Mouse (Mus musculus): ENCODE data around the gene Lhx9. TPM values are rescaled to one million over a fixed set of nuclear protein-coding genes. Genes with fewer than 3 reads are reported as not detected.
"Not testable (repeated sequence)": the region's sequence is repeated elsewhere in the genome, so short reads cannot be mapped to it uniquely, and the experiment has no call there.

Gene Lhx9
- polyA plus RNA-seq (2014; fragmentation: Nextera tagmentation; extraction: Ambion mirVana) = 43.4 and 48.9 TPM in 2 replicates

DNA sequence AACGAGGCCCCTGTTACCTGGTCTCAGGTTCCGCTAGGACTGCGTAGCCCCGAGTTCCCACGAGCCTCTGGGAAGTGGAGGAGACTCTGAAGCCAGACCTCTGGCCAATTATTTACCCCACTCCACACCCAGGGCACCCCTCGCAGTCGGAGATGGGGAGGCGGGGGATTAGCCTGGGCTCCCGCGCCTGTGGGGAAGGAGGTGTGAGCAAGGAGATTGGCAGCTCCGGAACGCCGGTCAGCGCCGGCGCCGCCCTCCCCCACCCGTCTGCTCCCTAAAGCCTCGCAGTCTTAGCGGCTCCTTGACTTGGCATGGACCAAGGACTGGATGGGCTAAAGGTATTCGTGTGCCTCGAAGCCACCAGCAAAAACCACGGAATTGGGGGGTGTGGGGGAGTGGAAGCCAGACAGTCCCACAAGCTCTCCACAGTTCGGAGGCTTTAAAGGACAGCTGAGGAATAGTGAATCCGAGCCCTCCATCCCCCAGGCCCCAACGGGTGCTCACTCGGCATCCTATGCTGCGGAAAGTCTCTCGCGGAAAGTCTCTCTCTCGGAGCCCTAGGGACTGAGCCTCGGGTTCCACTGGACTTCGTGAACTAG lies at the start of gene Lhx9:
Lhx9 (minus strand) TSS at position 67 of the 599 bp plus-strand sequence.
- Histone ChIP-seq H3K4me1 (ENCODE audit: control insufficient read depth, insufficient read depth, low read length) (peaks cover 23% of the 10 kb centered on the region), H3K9ac (ENCODE audit: low read length) (peak within 1 kb of the TSS; percentile 51), H3K27ac (ENCODE audit: low read depth, low read length) (peak within 1 kb of the TSS; percentile 16; the same call in 1 of the 2 replicates), H3K4me2 (peak within 1 kb of the TSS; percentile 56), H3K9me3 (ENCODE audit: control insufficient read depth, low read length) (no peaks in the 10 kb centered on the region), H3K27me3 (ENCODE audit: control insufficient read depth, insufficient read depth, low read length) (peaks cover 67% of the 10 kb centered on the region), H3K36me3 (ENCODE audit: control insufficient read depth, insufficient read depth, low read length) (no peaks in the 10 kb centered on the region), H3K4me3 (ENCODE audit: low read depth, low read length) (peak within 1 kb of the TSS; percentile 33)
- peak; percentile 79 for ATAC-seq (ENCODE audit: low FRiP score)
- 0% methylated on average over 33 of the region's 33 CpGs for WGBS
- peak; percentile 97 for DNase-seq (ENCODE audit: low spot score, missing footprints)

DNA sequence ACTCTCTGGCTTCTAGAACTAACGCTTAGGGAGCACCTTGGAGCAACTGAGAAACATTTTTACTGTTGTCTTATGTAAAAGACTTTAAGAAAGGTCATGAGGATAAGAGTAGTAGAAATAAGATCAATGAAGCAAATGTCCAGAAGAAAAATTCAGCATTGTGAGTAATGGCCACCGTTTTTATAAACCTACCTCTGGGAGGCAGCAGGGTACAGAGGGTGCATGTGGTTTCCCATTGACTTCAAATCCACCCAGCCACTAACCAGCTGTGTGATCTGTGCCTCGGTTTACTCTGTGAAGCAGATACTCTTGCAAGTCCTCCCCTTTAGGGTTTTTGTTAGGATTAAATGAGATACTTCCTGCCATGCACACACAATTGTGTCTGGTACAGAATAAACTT lies 47.7 kb upstream of the Lhx9 start:
- DNase-seq (ENCODE audit: low spot score, missing footprints) (no peak), ATAC-seq (ENCODE audit: low FRiP score) (no peak)
- Histone ChIP-seq H3K36me3 (ENCODE audit: control insufficient read depth, insufficient read depth, low read length) (no peaks in the 10 kb centered on the region), H3K27me3 (ENCODE audit: control insufficient read depth, insufficient read depth, low read length) (no peaks in the 10 kb centered on the region), H3K4me2 (no peak overlapping the region), H3K27ac (ENCODE audit: low read depth, low read length) (no peak overlapping the region), H3K9me3 (ENCODE audit: control insufficient read depth, low read length) (no peaks in the 10 kb centered on the region), H3K9ac (ENCODE audit: low read length) (no peak overlapping the region), H3K4me1 (ENCODE audit: control insufficient read depth, insufficient read depth, low read length) (no peaks in the 10 kb centered on the region), H3K4me3 (ENCODE audit: low read depth, low read length) (no peak overlapping the region)
- 83% methylated on average over 3 of the region's 3 CpGs for WGBS

DNA sequence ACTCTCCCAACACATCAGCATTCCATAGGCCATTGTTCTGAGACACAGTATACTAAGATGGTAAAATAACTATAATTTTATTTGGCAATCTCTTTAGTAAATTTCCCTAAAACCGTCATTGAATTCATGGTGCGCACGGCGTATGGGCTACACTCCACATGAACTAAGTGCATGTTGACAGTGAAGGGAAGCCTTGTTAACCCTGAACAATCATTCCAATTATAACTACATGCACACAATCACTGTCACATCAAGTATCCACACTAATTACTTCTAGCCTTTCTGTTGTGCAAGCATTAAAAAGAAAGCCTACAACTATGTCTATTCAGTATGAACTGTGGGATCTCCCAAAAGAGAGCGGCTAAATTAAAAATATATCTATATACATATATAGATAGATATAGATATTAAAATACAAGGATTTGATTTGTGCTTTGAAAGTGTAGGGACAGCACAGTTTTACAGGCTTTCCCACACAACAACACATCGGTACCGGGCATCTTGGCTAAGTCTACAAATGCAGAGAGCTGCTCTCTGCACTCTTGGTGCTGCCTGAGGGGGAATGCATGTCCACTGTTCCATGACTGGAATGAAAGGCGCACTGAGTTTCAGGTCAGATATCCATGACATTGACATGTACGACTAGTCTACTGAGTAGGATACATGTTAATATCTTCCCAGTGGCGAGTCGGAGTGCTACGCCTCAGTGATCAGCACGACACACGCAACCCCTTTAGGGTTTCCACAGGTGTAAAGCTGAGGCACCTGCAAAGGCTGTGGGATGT lies 29.3 kb upstream of the Lhx9 start:
- ATAC-seq (ENCODE audit: low FRiP score) = no peak
- Histone ChIP-seq H3K36me3 (ENCODE audit: control insufficient read depth, insufficient read depth, low read length) (no peaks in the 10 kb centered on the region), H3K27me3 (ENCODE audit: control insufficient read depth, insufficient read depth, low read length) (no peaks in the 10 kb centered on the region), H3K9ac (ENCODE audit: low read length) (no peak overlapping the region), H3K27ac (ENCODE audit: low read depth, low read length) (no peak overlapping the region), H3K4me3 (ENCODE audit: low read depth, low read length) (no peak overlapping the region), H3K4me1 (ENCODE audit: control insufficient read depth, insufficient read depth, low read length) (no peaks in the 10 kb centered on the region), H3K9me3 (ENCODE audit: control insufficient read depth, low read length) (no peaks in the 10 kb centered on the region), H3K4me2 (no peak overlapping the region)
- WGBS = 95% methylated on average over 14 of the region's 14 CpGs
- DNase-seq (ENCODE audit: low spot score, missing footprints) = no peak

DNA sequence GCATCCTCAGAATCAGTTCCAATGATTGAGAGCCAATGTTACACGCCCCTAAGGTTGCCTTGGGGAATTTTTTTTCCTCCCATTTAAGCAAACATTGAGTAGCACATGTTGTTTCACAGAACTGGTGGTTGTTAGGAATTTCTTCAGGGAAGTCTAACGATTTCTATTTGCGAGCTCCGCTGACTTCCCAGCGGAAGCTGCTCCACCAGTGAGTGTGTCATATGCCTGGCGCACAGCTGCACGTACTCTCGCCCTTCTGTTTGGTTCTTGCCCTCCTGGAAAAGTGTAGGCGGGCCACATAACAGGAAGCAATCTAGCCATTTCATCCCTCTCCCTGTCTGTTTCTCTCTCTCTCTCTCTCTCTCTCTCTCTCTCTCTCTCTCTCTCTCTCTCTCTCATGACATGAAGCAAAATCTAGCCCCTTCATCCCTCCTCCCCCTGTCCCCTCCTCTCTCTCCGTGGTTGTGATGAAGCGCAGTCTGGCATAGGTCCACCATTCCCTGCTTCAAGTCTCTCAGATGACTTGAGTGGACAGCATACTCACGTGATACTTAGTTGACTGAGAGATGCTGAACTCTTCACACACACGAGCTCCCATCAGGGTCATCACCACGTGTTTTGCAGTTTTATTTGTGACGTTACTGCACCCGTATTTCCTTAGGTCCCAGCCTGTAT lies 28.1 kb upstream of the Lhx9 start:
- Histone ChIP-seq H3K9me3 (ENCODE audit: control insufficient read depth, low read length) (no peaks in the 10 kb centered on the region), H3K27ac (ENCODE audit: low read depth, low read length) (no peak overlapping the region), H3K9ac (ENCODE audit: low read length) (no peak overlapping the region), H3K36me3 (ENCODE audit: control insufficient read depth, insufficient read depth, low read length) (no peaks in the 10 kb centered on the region), H3K4me3 (ENCODE audit: low read depth, low read length) (no peak overlapping the region), H3K27me3 (ENCODE audit: control insufficient read depth, insufficient read depth, low read length) (no peaks in the 10 kb centered on the region), H3K4me2 (no peak overlapping the region), H3K4me1 (ENCODE audit: control insufficient read depth, insufficient read depth, low read length) (no peaks in the 10 kb centered on the region)
- no peak for ATAC-seq (ENCODE audit: low FRiP score)
- WGBS = 78% methylated on average over 16 of the region's 16 CpGs
- no peak for DNase-seq (ENCODE audit: low spot score, missing footprints)

DNA sequence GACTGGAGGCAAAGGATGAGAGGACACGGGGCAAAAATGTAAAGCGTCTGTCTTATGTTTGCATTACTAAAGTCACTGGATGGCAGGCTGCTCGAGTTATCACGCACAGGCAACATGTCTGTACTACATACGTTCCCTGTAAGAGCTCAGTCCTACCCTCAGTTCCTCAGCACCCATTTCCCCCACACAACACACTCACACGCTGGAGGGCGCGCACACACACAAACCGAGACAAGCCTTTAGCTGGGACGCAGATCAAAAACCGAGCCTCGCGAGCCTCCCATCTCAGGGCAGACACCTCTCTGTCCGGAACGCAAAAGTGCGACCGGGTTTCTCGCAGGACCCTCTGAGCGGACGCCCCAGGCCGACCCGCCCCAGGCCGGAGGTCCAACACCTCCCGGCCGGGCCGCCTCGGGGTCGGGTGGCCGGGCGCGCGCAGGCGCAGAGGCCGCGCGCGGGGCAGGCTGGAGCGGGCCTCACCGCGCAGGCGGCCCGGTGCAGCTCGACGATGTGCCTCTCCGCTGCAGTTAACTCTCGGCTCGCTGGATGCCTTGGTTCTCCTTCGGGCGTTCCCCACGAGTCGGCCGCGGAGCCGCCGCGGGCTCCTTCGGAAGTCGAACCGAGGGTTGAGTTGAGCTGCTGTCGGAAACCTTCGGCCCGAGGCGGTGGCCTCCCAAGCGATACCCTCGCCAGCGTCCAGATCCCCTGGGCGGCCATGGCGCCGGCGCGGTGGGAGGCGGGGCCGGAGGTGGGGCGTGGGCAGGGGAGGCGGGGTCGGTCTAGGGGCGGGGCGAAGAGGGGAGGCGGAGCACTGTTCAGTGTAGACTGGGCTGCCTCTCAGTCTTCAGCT lies 7.9 kb upstream of the Lhx9 start, which contains the start of gene 2310009B15Rik:
2310009B15Rik (minus strand) TSS at position 752 of the 850 bp plus-strand sequence.
- Histone ChIP-seq H3K4me2 (peak within 1 kb of the TSS; percentile 23; the same call in 1 of the 2 replicates), H3K27ac (ENCODE audit: low read depth, low read length) (peak within 1 kb of the TSS; percentile 57; the same call in 1 of the 2 replicates), H3K4me3 (ENCODE audit: low read depth, low read length) (peak within 1 kb of the TSS; percentile 40), H3K9ac (ENCODE audit: low read length) (peak within 1 kb of the TSS; percentile 59)
- not testable (repeated sequence) for H3K36me3 ChIP-seq (ENCODE audit: control insufficient read depth, insufficient read depth, low read length); H3K9me3 ChIP-seq (ENCODE audit: control insufficient read depth, low read length); H3K4me1 ChIP-seq (ENCODE audit: control insufficient read depth, insufficient read depth, low read length); H3K27me3 ChIP-seq (ENCODE audit: control insufficient read depth, insufficient read depth, low read length)
- ATAC-seq (ENCODE audit: low FRiP score) (peak; percentile 99), DNase-seq (ENCODE audit: low spot score, missing footprints) (peak; percentile 99)
- WGBS = 0% methylated on average over 42 of the region's 79 CpGs

DNA sequence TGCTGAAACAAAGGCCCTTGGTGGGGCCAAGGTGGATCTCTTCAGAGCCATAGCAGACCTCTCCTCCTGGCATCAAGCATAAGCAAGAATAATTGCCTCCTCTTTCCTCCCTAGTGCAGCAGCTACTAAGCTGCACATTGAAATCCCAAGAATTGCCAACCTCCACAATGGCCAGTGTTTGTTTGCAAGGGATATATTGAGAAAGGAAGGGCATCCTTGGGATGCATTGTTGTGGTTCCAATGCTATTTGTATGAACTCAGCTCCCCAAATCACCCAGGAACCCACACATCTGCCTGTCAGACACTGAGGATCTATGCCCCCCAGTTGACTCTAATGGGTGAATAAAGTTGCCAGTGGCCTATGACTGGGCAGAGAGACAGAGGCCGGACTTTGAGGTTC lies 2.4 kb upstream of the Lhx9 start:
- no peak for ATAC-seq (ENCODE audit: low FRiP score)
- no peaks in the 10 kb centered on the region for H3K36me3 ChIP-seq (ENCODE audit: control insufficient read depth, insufficient read depth, low read length)
- no peaks in the 10 kb centered on the region for H3K9me3 ChIP-seq (ENCODE audit: control insufficient read depth, low read length)
- no peak overlapping the region for H3K4me3 ChIP-seq (ENCODE audit: low read depth, low read length)
- no peak overlapping the region for H3K27ac ChIP-seq (ENCODE audit: low read depth, low read length)
- H3K27me3 ChIP-seq (ENCODE audit: control insufficient read depth, insufficient read depth, low read length) = peaks cover 45% of the 10 kb centered on the region
- H3K9ac ChIP-seq (ENCODE audit: low read length) = no peak overlapping the region
- peak; percentile 70 for DNase-seq (ENCODE audit: low spot score, missing footprints)
- peaks cover 16% of the 10 kb centered on the region for H3K4me1 ChIP-seq (ENCODE audit: control insufficient read depth, insufficient read depth, low read length)
- WGBS = 96% methylated on average over 1 of the region's 1 CpGs
- no peak overlapping the region for H3K4me2 ChIP-seq

DNA sequence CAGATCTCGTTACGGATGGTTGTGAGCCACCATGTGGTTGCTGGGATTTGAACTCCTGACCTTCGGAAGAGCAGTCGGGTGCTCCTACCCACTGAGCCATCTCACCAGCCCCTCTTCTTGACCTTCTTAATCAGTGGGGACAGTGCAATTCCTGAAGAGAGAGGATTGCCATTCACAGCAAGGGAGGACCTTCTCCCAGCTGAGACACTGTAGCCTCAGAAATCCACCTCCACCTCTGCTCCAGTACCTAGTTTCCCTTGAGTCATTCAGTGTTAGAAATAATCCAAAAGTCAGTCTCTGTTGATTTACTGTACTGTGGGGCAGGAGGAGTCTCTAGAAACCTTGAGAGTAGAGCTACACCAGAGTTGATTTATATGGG lies 1.8 kb upstream of the Lhx9 start:
- Histone ChIP-seq H3K36me3 (ENCODE audit: control insufficient read depth, insufficient read depth, low read length) (no peaks in the 10 kb centered on the region), H3K4me1 (ENCODE audit: control insufficient read depth, insufficient read depth, low read length) (peaks cover 16% of the 10 kb centered on the region), H3K27me3 (ENCODE audit: control insufficient read depth, insufficient read depth, low read length) (peaks cover 52% of the 10 kb centered on the region)

DNA sequence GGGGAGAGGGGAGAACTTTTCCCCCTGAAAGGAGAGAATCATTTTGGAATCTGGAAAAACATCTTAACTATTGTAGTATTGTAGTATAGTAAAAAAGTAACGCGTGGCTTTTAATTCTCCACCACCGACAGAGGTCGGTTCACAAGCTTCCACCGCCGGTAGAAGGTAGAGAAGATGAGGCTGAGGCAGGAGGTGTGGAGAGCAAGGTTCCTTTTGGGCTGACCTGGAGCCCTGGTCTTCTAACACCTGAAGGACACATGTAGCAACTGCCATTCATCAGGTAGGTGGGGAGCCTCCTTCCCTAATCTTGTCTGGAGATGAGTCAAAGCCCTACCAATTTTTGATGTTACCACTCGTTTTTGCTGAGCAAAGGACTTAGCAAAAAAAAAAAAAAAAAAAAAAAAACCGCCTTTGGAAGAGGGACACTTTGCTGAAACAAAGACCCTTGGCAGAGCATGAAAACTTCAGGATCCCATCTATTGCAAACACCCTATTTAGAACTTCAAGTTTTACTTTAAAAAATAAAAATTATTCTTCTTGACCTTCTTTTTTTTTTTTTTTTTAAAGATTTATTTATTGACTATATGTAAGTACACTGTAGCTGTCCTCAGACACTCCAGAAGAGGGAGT lies 1.3 kb upstream of the Lhx9 start:
- WGBS = 6% methylated on average over 8 of the region's 8 CpGs
- peak; percentile 84 for DNase-seq (ENCODE audit: low spot score, missing footprints)

More for the DNA sequence above, 1.8 kb upstream of the Lhx9 start:
- H3K9ac ChIP-seq (ENCODE audit: low read length) = no peak overlapping the region
- no peak overlapping the region for H3K4me3 ChIP-seq (ENCODE audit: low read depth, low read length)
- H3K27ac ChIP-seq (ENCODE audit: low read depth, low read length) = no peak overlapping the region
- no peak for ATAC-seq (ENCODE audit: low FRiP score)
- H3K4me2 ChIP-seq = no peak overlapping the region
- DNase-seq (ENCODE audit: low spot score, missing footprints) = peak; percentile 81
- no peaks in the 10 kb centered on the region for H3K9me3 ChIP-seq (ENCODE audit: control insufficient read depth, low read length)
- 51% methylated on average over 2 of the region's 4 CpGs for WGBS

More for the DNA sequence above, 1.3 kb upstream of the Lhx9 start:
- H3K9me3 ChIP-seq (ENCODE audit: control insufficient read depth, low read length) = no peaks in the 10 kb centered on the region
- H3K27me3 ChIP-seq (ENCODE audit: control insufficient read depth, insufficient read depth, low read length) = peaks cover 57% of the 10 kb centered on the region
- peaks cover 16% of the 10 kb centered on the region for H3K4me1 ChIP-seq (ENCODE audit: control insufficient read depth, insufficient read depth, low read length)
- no peak overlapping the region for H3K9ac ChIP-seq (ENCODE audit: low read length)
- no peaks in the 10 kb centered on the region for H3K36me3 ChIP-seq (ENCODE audit: control insufficient read depth, insufficient read depth, low read length)
- no peak overlapping the region for H3K4me2 ChIP-seq
- no peak overlapping the region for H3K27ac ChIP-seq (ENCODE audit: low read depth, low read length)
- no peak overlapping the region for H3K4me3 ChIP-seq (ENCODE audit: low read depth, low read length)
- no peak for ATAC-seq (ENCODE audit: low FRiP score)

All from midbrain, embryonic 11.5 days (tissue).